Mouse (Mus musculus) forebrain, embryonic 12.5 days (tissue): ENCODE results near the gene Nrxn2. TPM values are rescaled to one million over a fixed set of nuclear protein-coding genes. Genes with fewer than 3 reads are reported as not detected.

Experiments used
- ATAC-seq: fragments of 200-750 bp; cut with Nextera tagmentation; 2 replicates; pipeline ENCODE4 v1.8.0; 2017; ENCODE audit warnings: moderate TSS enrichment; ENCODE audit not compliant: low FRiP score
- H3K27ac ChIP-seq: fragments of 300-500 bp; sonication (generic); 2 replicates; pipeline ENCODE4 v1.5.1; 2016; ENCODE audit warnings: mild to moderate bottlenecking
- H3K27me3 ChIP-seq: fragments of 300-500 bp; sonication (generic); 2 replicates; pipeline ENCODE4 v1.6.1; 2016; ENCODE audit warnings: mild to moderate bottlenecking
- H3K36me3 ChIP-seq: fragments of 300-500 bp; sonication (generic); replicated peaks from 2 replicates; pipeline ENCODE4 v1.6.1; 2016; ENCODE audit warnings: mild to moderate bottlenecking
- H3K4me1 ChIP-seq: fragments of 300-500 bp; sonication (generic); 2 replicates; pipeline ENCODE4 v1.6.1; 2016
- H3K4me2 ChIP-seq: fragments of 300-500 bp; sonication (generic); 2 replicates; pipeline ENCODE4 v1.6.1; 2016; ENCODE audit warnings: mild to moderate bottlenecking, moderate library complexity
- H3K4me3 ChIP-seq: fragments of 300-500 bp; sonication (generic); replicated peaks from 2 replicates; pipeline ENCODE4 v1.5.1; 2016; ENCODE audit warnings: mild to moderate bottlenecking
- H3K9ac ChIP-seq: fragments of 300-500 bp; sonication (generic); 2 replicates; pipeline ENCODE4 v1.6.1; 2016; ENCODE audit warnings: mild to moderate bottlenecking
- H3K9me3 ChIP-seq: fragments of 300-500 bp; sonication (generic); 2 replicates; pipeline ENCODE4 v1.6.1; 2016
- WGBS: fragments of 180-500 bp; shearing (Covaris S2); methylation state at CpG from one replicate; pipeline ENCODE4 v1.1.7; 2016; 5-methylcytosine and 5-hydroxymethylcytosine counted together
- microRNA-seq: library from miRNA; unstranded; fragments of <30 nt; microRNA quantifications from one replicate; pipeline ENCODE4, GENCODE M21; 2017
- polyA plus RNA-seq: library from polyadenylated mRNA; unstranded; fragments of >200 nt; fragmentation: Nextera tagmentation; extraction: Ambion mirVana; gene quantifications from 2 replicates; pipeline ENCODE4 v1.2.1, GENCODE M21; 2016

Nrxn2 gene
- polyA plus RNA-seq, 1 experiment from 2014 or later, result 17.1 TPM

DNA sequence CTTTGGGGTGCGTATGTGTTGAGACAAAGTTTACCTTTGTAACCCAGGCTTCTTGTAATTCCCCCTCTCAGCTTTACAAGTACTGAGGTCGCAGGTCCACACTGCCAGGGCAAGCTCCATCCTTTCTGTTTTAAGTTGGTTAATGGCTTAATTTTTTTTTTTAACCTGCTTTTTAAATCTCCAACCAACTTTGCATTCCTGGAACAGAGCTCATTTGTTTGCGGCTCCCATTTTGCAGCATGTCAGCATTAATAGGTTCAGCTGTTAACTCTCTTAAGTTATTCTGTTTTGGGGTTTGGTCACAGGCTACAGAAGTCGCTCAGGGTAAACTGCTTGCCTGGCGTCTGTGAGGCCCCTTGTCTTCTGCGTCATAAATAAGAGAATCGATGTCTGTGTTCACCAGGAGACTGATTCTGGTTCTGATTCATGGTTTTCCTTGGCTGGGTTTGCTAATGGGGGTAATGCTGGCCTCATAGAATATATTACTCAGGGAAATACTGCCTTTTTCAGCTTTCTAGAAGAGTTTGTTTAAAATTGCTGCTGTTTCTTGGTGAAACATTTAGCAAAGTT, 141.8 kb downstream of the Nrxn2 start:
- H3K4me2 ChIP-seq, result no peak overlapping the region
- H3K36me3 ChIP-seq, result no peaks in the 10 kb centered on the region
- ATAC-seq, result no peak
- WGBS, result 77% methylated on average over 7 of the region's 7 CpGs
- no peak overlapping the region for H3K27ac ChIP-seq
- H3K27me3 ChIP-seq, result no peaks in the 10 kb centered on the region
- H3K9me3 ChIP-seq, result no peaks in the 10 kb centered on the region
- H3K4me1 ChIP-seq, result 0 out of 2 replicates have a peak, but pooled peaks cover 2% of the 10 kb centered on the region
- no peak overlapping the region for H3K4me3 ChIP-seq
- no peak overlapping the region for H3K9ac ChIP-seq

DNA sequence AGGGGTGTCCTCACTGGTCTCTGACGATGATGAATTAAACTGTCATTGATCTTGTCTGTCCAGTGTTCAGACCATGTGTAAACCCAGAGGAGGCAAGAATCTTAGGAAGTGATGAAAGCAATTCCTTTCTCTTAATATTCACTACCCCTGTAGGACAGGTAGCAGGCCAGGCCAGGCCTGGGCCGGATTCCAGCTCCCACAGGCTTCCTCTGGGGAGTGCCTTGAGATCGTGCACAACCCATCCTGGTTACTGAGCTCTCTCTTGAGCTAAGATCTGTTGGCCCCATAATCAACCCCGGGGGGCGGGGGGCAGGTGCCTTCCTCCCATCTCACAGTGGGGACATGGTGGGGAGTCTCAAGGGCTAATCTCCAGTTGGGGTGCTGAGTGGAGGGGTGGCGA, 146.6 kb downstream of the Nrxn2 start:
- no peak overlapping the region for H3K9ac ChIP-seq
- no peaks in the 10 kb centered on the region for H3K27me3 ChIP-seq
- H3K9me3 ChIP-seq, result no peaks in the 10 kb centered on the region
- no peaks in the 10 kb centered on the region for H3K36me3 ChIP-seq
- no peak overlapping the region for H3K4me2 ChIP-seq
- ATAC-seq, result no peak
- H3K4me1 ChIP-seq, result peaks cover 10% of the 10 kb centered on the region
- 90% methylated on average over 6 of the region's 6 CpGs for WGBS
- no peak overlapping the region for H3K27ac ChIP-seq
- H3K4me3 ChIP-seq, result no peak overlapping the region

- Histone ChIP-seq H3K9ac (no peak overlapping the region), H3K27ac (no peak overlapping the region), H3K36me3 (no peaks in the 10 kb centered on the region), H3K4me2 (no peak overlapping the region), H3K9me3 (no peaks in the 10 kb centered on the region), H3K4me1 (peaks cover 10% of the 10 kb centered on the region), H3K27me3 (no peaks in the 10 kb centered on the region), H3K4me3 (no peak overlapping the region)
- no peak for ATAC-seq
- WGBS, result 78% methylated on average over 2 of the region's 2 CpGs
Observed at GRCm38 (mm10) chr19:6566450-6566849, 147.9 kb downstream of the Nrxn2 start.

DNA sequence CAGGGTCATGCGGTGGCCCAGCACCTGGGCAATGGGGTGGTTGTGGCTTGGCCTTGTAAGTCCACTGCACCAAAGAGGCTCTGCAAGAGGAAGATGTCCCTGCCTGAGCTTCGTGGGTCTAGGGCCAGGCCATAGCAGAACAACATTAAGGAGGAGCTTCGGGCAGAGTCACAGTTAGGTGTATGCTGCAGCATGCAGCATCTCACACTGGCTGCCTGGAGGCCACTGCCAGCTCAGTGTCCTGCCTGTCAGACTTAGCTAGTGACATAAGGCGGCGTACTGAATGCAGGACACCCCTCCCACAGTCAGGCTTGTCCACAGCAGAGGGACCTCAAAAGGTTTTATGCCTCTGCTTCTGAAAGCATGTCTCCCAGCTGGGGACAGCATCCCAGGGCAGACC, 150.5 kb downstream of the Nrxn2 start:
- H3K4me3 ChIP-seq, result no peak overlapping the region
- no peak overlapping the region for H3K27ac ChIP-seq
- H3K36me3 ChIP-seq, result no peaks in the 10 kb centered on the region
- H3K9me3 ChIP-seq, result no peaks in the 10 kb centered on the region
- H3K4me1 ChIP-seq, result peaks cover 14% of the 10 kb centered on the region
- no peaks in the 10 kb centered on the region for H3K27me3 ChIP-seq
- H3K9ac ChIP-seq, result no peak overlapping the region
- ATAC-seq, result no peak
- no peak overlapping the region for H3K4me2 ChIP-seq
- WGBS, result 78% methylated on average over 5 of the region's 5 CpGs

- H3K4me2 ChIP-seq, result no peak overlapping the region
- H3K9me3 ChIP-seq, result no peaks in the 10 kb centered on the region
- peaks cover 14% of the 10 kb centered on the region for H3K4me1 ChIP-seq
- no peaks in the 10 kb centered on the region for H3K27me3 ChIP-seq
- no peaks in the 10 kb centered on the region for H3K36me3 ChIP-seq
- WGBS, result 21% methylated on average over 5 of the region's 5 CpGs
- no peak overlapping the region for H3K4me3 ChIP-seq
- no peak overlapping the region for H3K9ac ChIP-seq
- no peak for ATAC-seq
- H3K27ac ChIP-seq, result no peak overlapping the region
Observed at GRCm38 (mm10) chr19:6569561-6569960, 151.0 kb downstream of the Nrxn2 start.

DNA sequence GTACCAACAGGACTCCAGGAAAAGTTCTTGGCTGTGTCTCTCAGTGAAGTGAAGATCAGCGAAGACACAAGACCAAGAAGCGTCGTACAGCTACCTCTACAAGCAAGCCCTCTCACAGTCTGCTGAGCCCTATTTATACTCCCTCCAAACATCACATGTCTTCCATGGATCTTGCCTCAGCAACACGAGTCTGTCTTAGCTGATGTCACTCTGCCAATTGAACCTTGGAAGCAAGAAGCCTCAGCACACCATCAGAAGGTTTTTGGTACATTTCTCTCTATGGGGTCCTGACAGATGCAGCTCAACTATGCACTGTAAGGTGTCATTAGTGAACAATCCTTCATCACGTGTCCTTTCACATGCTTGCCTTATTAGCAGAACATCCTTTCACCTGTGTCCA, 152.9 kb downstream of the Nrxn2 start:
- H3K36me3 ChIP-seq, result no peaks in the 10 kb centered on the region
- no peak for ATAC-seq
- peaks cover 14% of the 10 kb centered on the region for H3K4me1 ChIP-seq
- H3K27ac ChIP-seq, result no peak overlapping the region
- WGBS, result 86% methylated on average over 5 of the region's 5 CpGs
- H3K4me2 ChIP-seq, result no peak overlapping the region
- no peak overlapping the region for H3K9ac ChIP-seq
- no peak overlapping the region for H3K4me3 ChIP-seq
- H3K9me3 ChIP-seq, result no peaks in the 10 kb centered on the region
- H3K27me3 ChIP-seq, result no peaks in the 10 kb centered on the region

DNA sequence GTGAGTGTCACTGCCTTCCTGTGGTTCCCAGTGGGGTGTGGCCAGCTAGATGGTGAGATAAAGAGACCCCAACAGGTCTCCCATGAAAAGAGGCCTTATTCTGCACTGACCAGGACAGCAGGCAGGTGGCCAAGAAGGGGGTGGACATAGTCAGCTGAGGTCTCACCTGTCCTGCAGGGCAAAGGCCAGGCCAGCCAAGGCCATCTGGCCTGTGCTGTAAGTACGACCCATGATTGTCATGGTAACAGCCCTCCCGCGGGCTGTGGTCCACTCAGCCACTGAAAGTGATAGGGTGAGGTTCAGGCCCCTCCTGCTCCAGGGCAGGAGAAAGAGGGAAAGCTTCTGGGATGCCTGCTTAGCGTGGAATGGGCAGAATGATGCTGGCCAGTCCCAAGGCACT, 153.5 kb downstream of the Nrxn2 start:
- H3K4me2 ChIP-seq, result no peak overlapping the region
- H3K36me3 ChIP-seq, result no peaks in the 10 kb centered on the region
- no peak overlapping the region for H3K27ac ChIP-seq
- no peak overlapping the region for H3K4me3 ChIP-seq
- H3K9ac ChIP-seq, result no peak overlapping the region
- H3K27me3 ChIP-seq, result no peaks in the 10 kb centered on the region
- H3K4me1 ChIP-seq, result peaks cover 18% of the 10 kb centered on the region
- 46% methylated on average over 4 of the region's 4 CpGs for WGBS
- ATAC-seq, result no peak
- no peaks in the 10 kb centered on the region for H3K9me3 ChIP-seq

Small RNA genes lying within 50 kb of the gene (microRNA-seq; reads per million reads assigned to microRNA genes)
- gene Gm26460, result not detected

Other genes with a start within 250 kb of the Nrxn2 start
- not detected in 2 replicates for gene Majin, start 234.3 kb upstream of the Nrxn2 start, polyA plus RNA-seq
- 0.70 and 0.91 TPM in 2 replicates for gene Gpha2, start 192.4 kb upstream of the Nrxn2 start, polyA plus RNA-seq
- gene Ppp2r5b, start 182.9 kb upstream of the Nrxn2 start, polyA plus RNA-seq, result 51.8 and 52.4 TPM in 2 replicates
- gene Atg2a, start 177.1 kb upstream of the Nrxn2 start, polyA plus RNA-seq, result 12.0 and 14.2 TPM in 2 replicates
- gene Ehd1, start 142.0 kb upstream of the Nrxn2 start, polyA plus RNA-seq, result 86.6 and 89.0 TPM in 2 replicates
- gene Cdc42bpg, start 112.3 kb upstream of the Nrxn2 start, polyA plus RNA-seq, result 0.36 and 0.38 TPM in 2 replicates
- gene Men1, start 83.8 kb upstream of the Nrxn2 start, polyA plus RNA-seq, result 97.1 and 107 TPM in 2 replicates
- gene Map4k2, start 77.6 kb upstream of the Nrxn2 start, polyA plus RNA-seq, result 14.4 and 15.1 TPM in 2 replicates
- 204 and 221 TPM in 2 replicates for gene Sf1, start 55.0 kb upstream of the Nrxn2 start, polyA plus RNA-seq
- 0.78 and 1.5 TPM in 2 replicates for gene Pygm, start 34.3 kb upstream of the Nrxn2 start, polyA plus RNA-seq
- gene Rasgrp2, start 19.4 kb upstream of the Nrxn2 start, polyA plus RNA-seq, result 13.1 and 15.1 TPM in 2 replicates
- gene Slc22a12, start 124.3 kb downstream of the Nrxn2 start, polyA plus RNA-seq, result not detected in 2 replicates